Mouse (Mus musculus) neural tube, embryonic 14.5 days (tissue): ENCODE measurements around the gene Bdnf. TPM values are rescaled to one million over a fixed set of nuclear protein-coding genes. Genes with fewer than 3 reads are reported as not detected.

ENCODE experiments used
- ATAC-seq: fragments of 200-750 bp; cut with Nextera tagmentation; 2 replicates; pipeline ENCODE4 v1.8.0; 2017; ENCODE audit warnings: low read depth, mild to moderate bottlenecking, moderate TSS enrichment, moderate library complexity
- H3K27ac ChIP-seq: fragments of 300-500 bp; sonication (generic); 2 replicates; pipeline ENCODE4 v1.5.1; 2014; ENCODE audit warnings: low read depth, mild to moderate bottlenecking, control low read depth, low read length, moderate library complexity, mixed read lengths
- H3K27me3 ChIP-seq: fragments of 300-500 bp; sonication (generic); 2 replicates; pipeline ENCODE4 v1.6.1; 2014; ENCODE audit warnings: low read length; ENCODE audit not compliant: control insufficient read depth, insufficient read depth
- H3K36me3 ChIP-seq: fragments of 300-500 bp; sonication (generic); 2 replicates; pipeline ENCODE4 v1.6.1; 2014; ENCODE audit warnings: low read length, mixed read lengths; ENCODE audit not compliant: control insufficient read depth, insufficient read depth
- H3K4me1 ChIP-seq: fragments of 300-500 bp; sonication (generic); 2 replicates; pipeline ENCODE4 v1.6.1; 2014; ENCODE audit warnings: low read length; ENCODE audit not compliant: control insufficient read depth, insufficient read depth
- H3K4me2 ChIP-seq: fragments of 300-500 bp; sonication (generic); 2 replicates; pipeline ENCODE4 v1.6.1; 2014; ENCODE audit warnings: mild to moderate bottlenecking, low read depth, low read length, control low read depth
- H3K4me3 ChIP-seq: fragments of 300-500 bp; sonication (generic); 2 replicates; pipeline ENCODE4 v1.5.1; 2014; ENCODE audit warnings: low read depth, low read length, control low read depth, mixed read lengths
- H3K9ac ChIP-seq: fragments of 300-500 bp; sonication (generic); replicated peaks from 2 replicates; pipeline ENCODE4 v1.6.1; 2014; ENCODE audit warnings: low read depth, mild to moderate bottlenecking, control low read depth, low read length, mixed read lengths
- H3K9me3 ChIP-seq: fragments of 300-500 bp; sonication (generic); 2 replicates; pipeline ENCODE4 v1.6.1; 2016; ENCODE audit warnings: low read length; ENCODE audit not compliant: control insufficient read depth
- WGBS: fragments of 180-500 bp; shearing (Covaris S2); extraction: QIAGEN DNeasy Blood & Tissue Kit; methylation state at CpG from one replicate; pipeline ENCODE4 v1.1.7; 2014; 5-methylcytosine and 5-hydroxymethylcytosine counted together
- polyA plus RNA-seq: library from polyadenylated mRNA; unstranded; fragments of >200 nt; fragmentation: Nextera tagmentation; extraction: Ambion mirVana; gene quantifications from 2 replicates; pipeline ENCODE4 v1.2.1, GENCODE M21; 2014

The Bdnf gene
- polyA plus RNA-seq, 1 experiment from 2014 or later = 5.7 TPM

DNA sequence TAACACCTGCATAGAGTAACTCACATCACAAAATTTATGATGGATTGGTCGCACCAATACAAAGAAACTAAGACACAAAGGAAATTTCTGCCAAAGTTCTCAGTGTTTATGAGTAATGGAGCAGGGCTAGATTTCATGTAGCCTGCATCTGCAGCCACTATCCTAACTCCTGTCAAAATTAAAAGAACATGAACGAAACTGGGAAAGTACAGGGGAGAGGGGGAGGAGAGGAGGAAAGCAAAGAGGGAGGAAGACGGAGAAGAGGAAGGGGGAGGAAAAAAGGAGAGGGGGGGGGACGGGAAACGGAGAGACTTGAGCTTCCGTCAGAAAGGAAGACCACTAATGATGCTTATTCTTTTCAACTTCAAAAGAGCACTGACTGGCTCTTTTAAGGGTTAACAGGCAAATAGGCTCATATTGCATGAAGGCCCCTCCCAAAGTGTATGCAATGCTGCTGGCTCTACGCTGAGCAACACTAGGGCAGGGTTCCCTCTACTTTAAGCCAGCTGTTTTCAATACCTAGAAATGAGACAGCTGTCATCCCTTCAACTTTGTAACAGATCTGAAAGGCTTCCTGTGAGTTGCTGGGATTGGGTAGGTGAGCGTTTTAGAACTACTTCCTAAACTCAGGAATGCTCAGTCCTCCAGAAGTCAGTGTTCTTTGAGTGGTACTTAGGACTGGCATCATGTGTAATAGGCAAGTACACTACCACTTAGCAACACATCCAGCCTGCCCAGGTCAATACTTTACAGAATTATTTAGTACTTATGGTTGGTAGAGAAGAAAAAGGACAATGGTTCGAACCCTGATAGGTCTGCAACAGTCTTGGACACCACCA lies 58.9 kb downstream of the Bdnf start:
- H3K36me3 ChIP-seq = no peaks in the 10 kb centered on the region
- no peak overlapping the region for H3K27ac ChIP-seq
- H3K4me3 ChIP-seq = no peak overlapping the region
- H3K9me3 ChIP-seq = no peaks in the 10 kb centered on the region
- no peak overlapping the region for H3K9ac ChIP-seq
- ATAC-seq = no peak
- WGBS = 65% methylated on average over 9 of the region's 9 CpGs
- H3K4me1 ChIP-seq = no peaks in the 10 kb centered on the region
- no peaks in the 10 kb centered on the region for H3K27me3 ChIP-seq
- H3K4me2 ChIP-seq = no peak overlapping the region

DNA sequence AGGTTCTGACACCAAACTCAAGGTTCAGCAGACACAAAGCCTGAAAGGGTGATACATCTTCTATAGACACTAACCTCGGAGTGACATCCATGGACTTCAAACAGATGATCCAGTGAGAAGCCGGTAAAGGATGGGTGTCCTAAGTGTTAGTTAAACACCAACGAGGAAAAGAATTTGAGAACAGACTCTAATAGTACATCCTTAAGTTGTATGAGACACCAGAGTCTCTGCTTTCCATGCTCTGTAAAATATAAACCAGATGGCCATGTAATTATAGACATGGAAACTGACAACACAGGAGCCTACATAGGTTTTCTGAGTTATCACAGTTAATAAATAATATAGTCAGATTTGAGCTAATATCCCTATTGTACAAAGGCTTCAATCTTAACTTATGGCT lies 59.7 kb downstream of the Bdnf start:
- Histone ChIP-seq H3K27ac (no peak overlapping the region), H3K9ac (no peak overlapping the region), H3K27me3 (no peaks in the 10 kb centered on the region), H3K4me2 (no peak overlapping the region), H3K9me3 (no peaks in the 10 kb centered on the region), H3K4me1 (no peaks in the 10 kb centered on the region), H3K36me3 (no peaks in the 10 kb centered on the region), H3K4me3 (no peak overlapping the region)
- 91% methylated on average over 3 of the region's 3 CpGs for WGBS
- ATAC-seq = no peak

DNA sequence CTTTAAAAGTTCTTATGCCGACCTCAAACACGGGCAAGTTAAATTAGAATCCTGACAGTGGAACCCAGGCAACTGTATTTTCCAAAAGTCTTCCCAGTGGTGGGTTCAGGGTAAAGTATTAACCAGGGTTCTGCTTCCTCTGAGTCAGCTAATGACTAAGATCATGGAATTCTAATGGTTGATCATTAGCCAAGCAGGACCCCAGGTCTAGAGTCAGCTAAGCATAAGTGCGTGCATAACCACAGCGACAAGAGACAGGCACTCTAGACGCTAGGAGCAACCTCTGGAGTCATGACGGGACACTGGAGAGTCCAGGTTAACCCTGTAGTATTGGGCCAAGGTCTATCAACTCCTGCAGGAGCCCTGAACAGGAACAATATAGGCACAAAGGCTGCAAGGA lies 60.2 kb downstream of the Bdnf start:
- Histone ChIP-seq H3K4me1 (no peaks in the 10 kb centered on the region), H3K4me2 (no peak overlapping the region), H3K36me3 (no peaks in the 10 kb centered on the region), H3K27me3 (no peaks in the 10 kb centered on the region), H3K4me3 (no peak overlapping the region), H3K9ac (no peak overlapping the region), H3K27ac (no peak overlapping the region), H3K9me3 (no peaks in the 10 kb centered on the region)
- 86% methylated on average over 6 of the region's 6 CpGs for WGBS
- ATAC-seq = no peak

DNA sequence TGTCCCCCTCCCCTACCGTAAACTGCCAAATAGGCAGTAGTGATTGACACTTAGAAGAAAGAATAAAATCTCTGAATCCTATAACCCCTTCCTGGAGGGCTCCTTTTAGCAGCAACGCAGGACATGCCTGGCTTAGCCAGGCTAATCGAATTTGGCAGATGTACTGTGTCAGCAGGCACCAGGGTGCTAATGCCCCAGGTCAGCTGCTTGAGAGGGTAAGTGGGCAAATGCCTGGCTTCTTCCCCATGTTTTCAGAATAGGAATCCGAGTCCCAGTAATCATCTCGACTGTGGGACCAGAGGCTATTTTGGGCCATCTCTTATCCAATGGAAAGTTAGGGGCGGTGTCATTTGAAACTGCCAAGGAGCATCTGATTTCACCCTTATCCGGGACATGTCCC lies 60.8 kb downstream of the Bdnf start:
- ATAC-seq = no peak
- no peak overlapping the region for H3K27ac ChIP-seq
- H3K9ac ChIP-seq = no peak overlapping the region
- no peaks in the 10 kb centered on the region for H3K9me3 ChIP-seq
- no peak overlapping the region for H3K4me3 ChIP-seq
- H3K4me2 ChIP-seq = no peak overlapping the region
- no peaks in the 10 kb centered on the region for H3K36me3 ChIP-seq
- no peaks in the 10 kb centered on the region for H3K27me3 ChIP-seq
- 73% methylated on average over 7 of the region's 7 CpGs for WGBS
- no peaks in the 10 kb centered on the region for H3K4me1 ChIP-seq

DNA sequence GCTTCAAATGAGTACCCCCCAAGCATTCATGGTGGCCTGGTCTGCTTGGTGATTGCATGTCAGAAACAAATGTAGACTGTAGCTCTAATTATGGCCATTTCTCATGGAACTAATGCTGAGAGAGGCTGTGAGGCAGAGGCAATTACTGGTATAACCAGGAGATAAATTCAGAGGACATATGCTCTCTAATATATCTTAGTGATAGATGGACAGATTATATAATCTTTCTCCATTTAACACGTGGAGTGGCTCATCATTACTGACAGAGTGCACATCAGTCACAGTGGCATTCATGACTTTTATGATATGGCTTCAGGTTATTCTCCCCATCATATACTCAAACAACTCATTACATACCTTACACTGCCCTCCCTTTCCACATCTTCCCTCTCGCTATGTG lies 61.8 kb downstream of the Bdnf start:
- H3K9ac ChIP-seq = no peak overlapping the region
- H3K4me3 ChIP-seq = no peak overlapping the region

DNA sequence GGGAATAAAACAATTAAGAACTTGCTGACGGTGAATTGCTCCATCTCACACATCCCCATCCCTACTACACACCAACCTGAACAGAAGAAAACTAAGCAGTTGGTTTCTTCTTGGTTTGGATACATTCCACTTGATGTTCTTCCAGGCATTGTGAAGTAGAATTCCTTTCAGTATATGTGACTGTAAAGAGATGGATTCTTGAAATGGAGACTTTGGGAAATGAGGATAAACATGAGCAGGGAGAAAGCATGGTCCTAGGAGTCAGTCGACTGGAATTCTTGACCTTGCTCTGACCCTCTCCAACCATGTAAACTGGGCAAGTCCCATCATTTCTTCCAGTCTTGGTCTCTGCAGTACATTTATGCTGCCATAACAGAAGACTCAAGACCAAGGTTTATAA lies 63.8 kb downstream of the Bdnf start:
- Histone ChIP-seq H3K36me3 (no peaks in the 10 kb centered on the region), H3K27me3 (no peaks in the 10 kb centered on the region), H3K27ac (no peak overlapping the region), H3K4me2 (no peak overlapping the region), H3K4me3 (no peak overlapping the region), H3K4me1 (no peaks in the 10 kb centered on the region), H3K9ac (no peak overlapping the region), H3K9me3 (no peaks in the 10 kb centered on the region)
- no peak for ATAC-seq
- WGBS = 90% methylated on average over 2 of the region's 2 CpGs

More for the DNA sequence above, 61.8 kb downstream of the Bdnf start:
- ATAC-seq = peak; percentile 69; the same call in 1 of the 2 replicates
- H3K4me1 ChIP-seq = no peaks in the 10 kb centered on the region
- H3K36me3 ChIP-seq = no peaks in the 10 kb centered on the region
- H3K4me2 ChIP-seq = no peak overlapping the region
- H3K9me3 ChIP-seq = no peaks in the 10 kb centered on the region
- H3K27me3 ChIP-seq = no peaks in the 10 kb centered on the region
- WGBS = 58% methylated on average over 2 of the region's 2 CpGs
- H3K27ac ChIP-seq = no peak overlapping the region

DNA sequence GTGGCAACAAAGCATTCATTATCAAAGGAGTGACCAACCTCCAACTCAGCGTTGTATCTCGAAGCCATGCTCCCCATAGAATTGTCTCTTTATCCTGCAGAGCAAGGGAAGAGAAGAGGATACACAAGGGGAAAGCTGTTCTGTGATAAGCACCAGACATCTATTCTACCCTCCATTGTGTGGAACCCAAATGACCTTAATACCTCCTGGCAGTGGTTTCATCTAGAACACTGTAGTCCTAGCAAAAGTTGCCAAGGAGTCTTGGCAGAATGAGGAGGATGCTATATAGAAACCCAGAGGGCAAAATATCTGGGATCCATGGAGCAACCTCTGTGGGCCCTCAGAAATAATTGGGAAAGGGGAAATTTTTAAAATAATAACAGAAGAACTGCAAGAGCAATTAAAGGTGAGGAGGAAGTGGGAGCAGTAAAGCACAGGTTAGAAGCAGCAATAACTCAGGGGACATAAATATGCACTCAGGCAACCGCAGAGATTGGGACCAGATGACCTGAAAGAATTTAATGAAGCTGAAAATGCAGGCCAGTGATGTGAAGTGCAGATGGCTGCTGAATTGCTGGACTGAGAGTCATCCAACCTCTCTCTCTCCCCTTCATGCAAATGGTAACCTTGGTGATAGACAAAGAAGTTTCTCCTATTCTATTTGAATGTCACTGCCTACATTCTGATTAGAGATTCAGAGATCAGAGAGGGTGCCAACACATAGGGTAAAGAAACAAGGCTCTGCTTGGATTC lies 68.9 kb downstream of the Bdnf start:
- Histone ChIP-seq H3K9ac (no peak overlapping the region), H3K36me3 (no peaks in the 10 kb centered on the region), H3K9me3 (no peaks in the 10 kb centered on the region), H3K27me3 (no peaks in the 10 kb centered on the region), H3K4me2 (no peak overlapping the region), H3K27ac (no peak overlapping the region), H3K4me1 (no peaks in the 10 kb centered on the region), H3K4me3 (no peak overlapping the region)
- peak; percentile 83 for ATAC-seq
- WGBS = 39% methylated on average over 3 of the region's 3 CpGs

DNA sequence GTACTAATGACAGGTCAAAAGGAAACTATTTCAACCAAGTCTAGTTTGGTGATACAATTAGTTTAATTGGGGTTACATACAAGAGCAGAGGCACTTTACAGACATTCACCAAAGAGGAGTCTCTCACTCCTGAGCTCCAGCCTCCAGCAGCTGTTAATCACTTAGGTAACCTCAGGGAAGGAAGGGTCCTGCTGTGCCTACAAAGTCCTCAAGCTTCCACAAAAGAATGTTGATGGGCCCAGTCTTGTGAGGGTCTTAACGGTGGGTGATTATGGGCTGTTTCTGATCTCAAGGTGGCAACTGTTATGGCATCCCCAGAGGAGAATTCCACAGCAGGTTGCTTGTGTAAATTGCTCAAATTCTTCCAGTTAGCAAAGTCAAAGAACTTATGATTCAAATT lies 71.7 kb downstream of the Bdnf start:
- Histone ChIP-seq H3K27me3 (no peaks in the 10 kb centered on the region), H3K4me2 (no peak overlapping the region), H3K4me1 (no peaks in the 10 kb centered on the region), H3K4me3 (no peak overlapping the region), H3K9me3 (no peaks in the 10 kb centered on the region), H3K36me3 (no peaks in the 10 kb centered on the region), H3K9ac (no peak overlapping the region), H3K27ac (no peak overlapping the region)
- ATAC-seq = no peak
- 0% methylated on average over 1 of the region's 1 CpGs for WGBS

DNA sequence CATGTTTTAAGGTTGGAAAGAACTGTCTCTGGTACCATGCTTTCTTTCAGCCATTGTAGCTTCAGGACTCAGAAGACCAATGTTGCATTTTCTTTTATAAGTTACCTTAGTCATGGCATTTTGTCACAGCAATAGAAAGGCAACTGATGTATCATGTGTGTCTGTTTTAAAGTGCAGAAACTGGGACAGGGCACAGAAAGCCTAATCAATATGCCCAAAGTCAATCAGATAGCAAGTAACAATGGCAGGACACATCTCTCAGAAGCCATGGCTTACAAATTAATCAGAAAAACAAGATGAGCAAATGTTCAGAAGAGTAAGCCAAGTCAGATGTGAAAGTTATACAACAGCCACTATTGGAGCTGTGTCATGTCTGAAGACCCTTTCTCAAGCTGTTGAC lies 73.9 kb downstream of the Bdnf start:
- no peak for ATAC-seq
- Histone ChIP-seq H3K9ac (no peak overlapping the region), H3K4me2 (no peak overlapping the region), H3K27ac (no peak overlapping the region), H3K36me3 (no peaks in the 10 kb centered on the region), H3K4me3 (no peak overlapping the region), H3K27me3 (no peaks in the 10 kb centered on the region), H3K4me1 (no peaks in the 10 kb centered on the region), H3K9me3 (no peaks in the 10 kb centered on the region)
